Mouse (Mus musculus) CD8-positive naive resting alpha-beta T cell, adult 57 days (primary cell): ENCODE results near the gene Cnih2. TPM values are rescaled to one million over a fixed set of nuclear protein-coding genes. Genes with fewer than 3 reads are reported as not detected.

Source experiments
- total RNA-seq: library from RNA; stranded (reverse); gene quantifications from one replicate; pipeline ENCODE4 v1.2.4, GENCODE M21; 2023

The Cnih2 gene
- 0.92 TPM for total RNA-seq

GRCm38 (mm10) chr19:5098363-5099143 lies at the start of gene Cnih2:
Gene Cnih2 (minus strand): TSS chr19:5098521.

GRCm38 (mm10) chr19:5118384-5118698 lies 20.0 kb upstream of the Cnih2 start, which contains the start of gene Klc2:
Gene Klc2 (minus strand): TSS chr19:5118560.

GRCm38 (mm10) chr19:5106731-5107191 lies 8.4 kb upstream of the Cnih2 start, which contains the start of gene Rab1b:
Gene Rab1b (minus strand): TSS chr19:5107072.

GRCm38 (mm10) chr19:5087884-5088728 lies 10.2 kb downstream of the Cnih2 start, which contains the start of gene Yif1a:
Gene Yif1a (plus strand): TSS chr19:5088538.

GRCm38 (mm10) chr19:5085145-5085863 lies 13.0 kb downstream of the Cnih2 start, which contains the start of gene Tmem151a:
Gene Tmem151a (minus strand): TSS chr19:5085531.

GRCm38 (mm10) chr19:5067867-5068569 lies 30.3 kb downstream of the Cnih2 start, which contains the start of gene Cd248:
Gene Cd248 (plus strand): TSS chr19:5068078.

GRCm38 (mm10) chr19:5050047-5050905 lies 48.0 kb downstream of the Cnih2 start, which contains the start of gene Rin1:
Gene Rin1 (plus strand): TSS chr19:5050481.

Other genes starting within 250 kb of the Cnih2 start
- gene Ctsf, start 243.4 kb downstream of the Cnih2 start, total RNA-seq, result 3.5 TPM
- gene Actn3, start 220.6 kb downstream of the Cnih2 start, total RNA-seq, result 0.21 TPM
- 5.0 TPM for gene Zdhhc24, start 219.9 kb downstream of the Cnih2 start, total RNA-seq
- gene Bbs1, start 191.9 kb downstream of the Cnih2 start, total RNA-seq, result 2.1 TPM
- 66.5 TPM for gene Dpp3, start 170.2 kb downstream of the Cnih2 start, total RNA-seq
- 1.2 TPM for gene Peli3, start 155.4 kb downstream of the Cnih2 start, total RNA-seq
- 27.2 TPM for gene Mrpl11, start 136.4 kb downstream of the Cnih2 start, total RNA-seq
- 1.6 TPM for gene Npas4, start 108.2 kb downstream of the Cnih2 start, total RNA-seq
- 4.4 TPM for gene Slc29a2, start 74.7 kb downstream of the Cnih2 start, total RNA-seq
- 4.3 TPM for gene B4gat1, start 59.7 kb downstream of the Cnih2 start, total RNA-seq
- 1.2 TPM for gene AC124502.3, start 59.6 kb downstream of the Cnih2 start, total RNA-seq
- gene Brms1, start 57.2 kb downstream of the Cnih2 start, total RNA-seq, result 60.1 TPM
- gene Rin1, start 48.0 kb downstream of the Cnih2 start, total RNA-seq, result 4.6 TPM
- not detected for gene Cd248, start 30.4 kb downstream of the Cnih2 start, total RNA-seq
- gene Tmem151a, start 13.0 kb downstream of the Cnih2 start, total RNA-seq, result not detected
- 26.5 TPM for gene Yif1a, start 10.0 kb downstream of the Cnih2 start, total RNA-seq
- 90.0 TPM for gene Rab1b, start 8.6 kb upstream of the Cnih2 start, total RNA-seq
- gene Klc2, start 20.0 kb upstream of the Cnih2 start, total RNA-seq, result 27.5 TPM
- 95.0 TPM for gene Pacs1, start 174.6 kb upstream of the Cnih2 start, total RNA-seq
- gene Sf3b2, start 196.9 kb upstream of the Cnih2 start, total RNA-seq, result 240 TPM
- not detected for gene Gal3st3, start 199.8 kb upstream of the Cnih2 start, total RNA-seq
- gene Catsper1, start 237.2 kb upstream of the Cnih2 start, total RNA-seq, result not detected